Mouse (Mus musculus): ENCODE results near the gene Oxsm.
A peak's percentile ranks its signal among the peaks of the same experiment; 100 is the strongest.

The Oxsm gene

GRCm38 (mm10) chr14:16242193-16242815 is 7.3 kb downstream of the Oxsm start:
- DNase-seq (ENCODE audit: low spot score in 2 of 2): peak in 1 of 2 experiments; percentile 11

GRCm38 (mm10) chr14:16236466-16236865 is 13.1 kb downstream of the Oxsm start:
- no peak for DNase-seq (ENCODE audit: low spot score in 2 of 2)

DNA sequence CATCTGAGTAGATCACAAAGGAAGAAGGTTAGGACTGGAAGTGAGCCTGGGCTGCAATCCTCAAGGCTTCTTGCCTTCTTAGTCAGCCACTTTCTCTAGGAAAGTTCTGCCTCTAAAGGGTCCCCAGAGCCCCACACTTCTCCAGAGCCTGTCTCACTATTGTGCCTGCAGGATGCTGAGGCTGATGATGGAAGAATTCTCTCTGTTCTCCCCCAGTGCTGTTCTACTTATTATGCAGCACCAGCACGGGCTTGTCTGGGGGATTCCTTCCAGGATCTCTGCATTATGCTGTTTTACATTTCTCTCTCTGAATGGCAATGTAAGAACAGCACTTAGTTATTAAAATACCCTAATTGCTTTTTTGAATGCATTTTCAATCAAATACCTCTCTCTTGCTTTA is 16.1 kb downstream of the Oxsm start:
- no peak for DNase-seq (ENCODE audit: low spot score in 2 of 2)

- DNase-seq (ENCODE audit: low spot score in 2 of 2): no peak
Observed at GRCm38 (mm10) chr14:16230581-16230980, 19.0 kb downstream of the Oxsm start.

GRCm38 (mm10) chr14:16229395-16229794 is 20.2 kb downstream of the Oxsm start:
- no peak for DNase-seq (ENCODE audit: low spot score in 2 of 2)

DNA sequence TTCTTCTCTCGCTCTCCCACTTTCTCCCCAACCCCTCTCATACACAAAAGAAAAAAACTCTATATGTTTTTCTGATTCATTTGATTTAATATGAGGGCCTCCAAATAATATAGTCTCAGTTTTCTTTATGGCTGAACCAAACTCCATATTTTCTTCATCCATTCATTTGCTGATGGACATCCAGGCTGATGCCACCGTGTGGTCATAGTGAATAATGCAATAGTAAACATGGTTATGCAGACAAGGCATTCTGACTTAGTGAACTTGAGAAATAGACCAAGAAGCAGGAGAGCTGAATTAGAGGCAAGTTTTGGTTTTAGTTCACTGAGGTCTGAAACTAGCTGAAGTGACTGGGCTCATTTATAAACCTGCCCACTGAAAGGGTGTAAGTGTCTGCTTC is 30.6 kb downstream of the Oxsm start:
- peak in 1 of 2 experiments; percentile 31 for DNase-seq (ENCODE audit: low spot score in 2 of 2)

- no peak for DNase-seq (ENCODE audit: low spot score in 2 of 2)
Observed at GRCm38 (mm10) chr14:16207722-16208121, 41.9 kb downstream of the Oxsm start.

- DNase-seq (ENCODE audit: low spot score in 2 of 2): no peak
Observed at GRCm38 (mm10) chr14:16201673-16202072, 47.9 kb downstream of the Oxsm start.

DNA sequence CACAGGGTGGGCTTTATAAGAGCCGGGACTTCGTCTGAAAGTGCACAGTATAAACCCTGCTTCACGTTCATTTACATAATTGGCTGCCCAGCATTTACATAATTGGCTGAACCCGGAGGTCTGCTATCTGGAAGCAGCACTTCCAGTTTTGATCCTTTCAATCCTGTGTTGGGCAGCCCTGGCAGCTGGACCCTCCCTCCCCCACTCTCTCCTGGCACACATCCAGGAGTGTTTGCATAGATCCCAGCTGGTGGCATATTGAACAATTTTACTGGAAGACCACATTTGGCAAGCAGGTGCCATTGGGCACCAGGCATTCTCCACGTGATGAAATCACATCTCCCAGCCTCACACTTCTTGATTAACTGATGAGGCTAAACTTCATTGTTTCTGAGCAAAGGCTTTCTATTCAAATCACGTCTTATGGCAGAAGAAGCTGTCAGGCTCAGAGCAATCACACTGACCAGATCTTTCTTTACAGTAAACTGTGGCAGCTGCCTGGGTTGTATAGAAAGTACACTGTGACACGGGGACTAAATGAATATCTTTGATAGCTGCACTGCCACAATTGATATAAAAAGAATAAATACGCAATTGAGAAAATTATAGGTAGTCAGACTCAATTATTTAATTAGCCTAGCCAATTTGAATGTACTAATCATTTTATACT is 48.5 kb downstream of the Oxsm start:
- DNase-seq (ENCODE audit: low spot score in 2 of 2): no peak

DNA sequence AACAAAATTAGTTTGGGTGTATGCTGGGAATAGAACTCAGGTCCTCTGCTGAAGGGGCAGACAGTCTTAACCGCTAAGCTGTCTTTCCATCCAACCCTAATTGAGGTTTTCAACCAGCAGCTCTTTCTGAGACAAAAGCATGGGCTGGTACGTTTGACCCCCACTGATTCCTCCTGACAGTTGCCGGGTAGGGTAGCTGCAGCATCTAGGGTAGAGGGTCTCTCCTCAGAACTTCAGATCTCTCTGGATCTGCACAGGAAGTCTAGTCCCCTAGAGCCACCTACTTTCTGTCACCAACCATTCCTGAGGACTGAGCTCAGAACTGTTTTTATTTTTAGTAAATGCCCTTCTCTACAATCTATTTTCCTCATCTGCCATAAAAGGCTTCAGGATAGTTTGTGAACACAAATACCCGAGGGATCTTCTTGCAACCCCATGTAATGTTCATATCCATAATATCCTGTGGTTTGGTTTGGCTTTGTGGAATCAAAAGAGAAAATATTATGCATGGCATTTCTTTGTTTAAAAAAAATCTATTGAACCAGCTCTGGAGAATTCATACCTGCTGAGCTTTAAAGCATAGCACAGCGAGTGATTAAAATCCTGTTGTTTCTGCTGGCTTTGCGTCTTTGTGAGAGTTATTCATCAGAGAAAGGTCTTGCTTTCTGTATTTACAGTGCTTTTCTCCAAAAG is 49.2 kb downstream of the Oxsm start:
- no peak for DNase-seq (ENCODE audit: low spot score in 2 of 2)

DNA sequence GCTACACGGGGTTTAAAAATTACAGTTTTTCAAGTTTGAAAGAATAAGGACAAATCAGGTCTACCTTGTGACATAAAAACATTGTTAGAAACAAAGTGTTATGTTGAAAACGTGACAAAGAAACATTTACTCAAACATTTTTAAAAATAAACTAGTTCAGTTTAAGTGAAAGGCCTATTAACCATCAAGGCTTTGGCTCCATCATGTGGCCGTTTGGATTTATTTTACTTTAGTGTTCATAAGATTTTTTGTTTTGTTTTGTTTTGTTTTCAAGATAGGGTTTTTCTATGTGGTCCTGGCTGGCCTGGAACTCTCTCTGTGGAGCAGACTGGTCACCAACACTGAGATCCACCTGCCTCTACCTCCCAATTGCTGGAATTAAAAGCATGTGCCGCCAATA is 53.1 kb downstream of the Oxsm start:
- DNase-seq (ENCODE audit: low spot score in 2 of 2): peak in 1 of 2 experiments; percentile 56

- DNase-seq (ENCODE audit: low spot score in 2 of 2): no peak
Observed at GRCm38 (mm10) chr14:16195486-16195885, 54.1 kb downstream of the Oxsm start.

GRCm38 (mm10) chr14:16194125-16194524 is 55.5 kb downstream of the Oxsm start:
- no peak for DNase-seq (ENCODE audit: low spot score in 2 of 2)

- DNase-seq (ENCODE audit: low spot score in 2 of 2): no peak
Observed at GRCm38 (mm10) chr14:16189142-16189541, 60.5 kb downstream of the Oxsm start.
